Mouse (Mus musculus): ENCODE measurements around the gene Styk1. TPM values are rescaled to one million over a fixed set of nuclear protein-coding genes. Genes with fewer than 3 reads are reported as not detected.
"Not testable (repeated sequence)": the region's sequence is repeated elsewhere in the genome, so short reads cannot be mapped to it uniquely, and the experiment has no call there.

Gene Styk1
- polyA plus RNA-seq, 1 experiment from 2014 or later, result 0.40 TPM

DNA sequence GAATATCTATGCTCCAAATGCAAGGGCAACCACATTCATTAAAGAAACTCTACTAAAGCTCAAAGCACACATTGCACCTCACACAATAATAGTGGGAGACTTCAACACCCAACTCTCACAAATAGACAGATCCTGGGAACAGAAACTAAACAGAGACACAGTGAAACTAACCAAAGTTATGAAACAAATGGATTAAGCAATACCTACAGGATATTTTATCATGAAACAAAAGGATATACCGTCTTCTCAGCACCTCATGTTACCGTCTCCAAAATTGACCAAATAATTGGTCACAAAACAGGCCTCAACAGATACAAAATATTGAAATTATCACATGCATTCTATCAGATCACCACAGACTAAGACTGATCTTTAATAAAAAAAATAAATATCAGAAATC lies 75.2 kb downstream of the Styk1 start:
- H3K27ac ChIP-seq (ENCODE audit: poor library complexity, severe bottlenecking); H3K9me3 ChIP-seq (replicated peaks); H3K9ac ChIP-seq; ATAC-seq (ENCODE audit: insufficient number of reproducible peaks, low FRiP score); H3K4me3 ChIP-seq; H3K4me2 ChIP-seq; H3K4me1 ChIP-seq (replicated peaks); H3K27me3 ChIP-seq (replicated peaks): not testable (repeated sequence)
- peaks cover 26% of the 10 kb centered on the region for H3K36me3 ChIP-seq
- WGBS, result 88% methylated on average over 2 of the region's 2 CpGs

GRCm38 (mm10) chr6:131276659-131277058 lies 76.7 kb downstream of the Styk1 start:
- no peak overlapping the region for H3K4me2 ChIP-seq
- 75% methylated on average over 4 of the region's 4 CpGs for WGBS
- no peaks in the 10 kb centered on the region for H3K9me3 ChIP-seq (replicated peaks)
- H3K27me3 ChIP-seq (replicated peaks), result no peaks in the 10 kb centered on the region
- H3K27ac ChIP-seq (ENCODE audit: poor library complexity, severe bottlenecking), result no peak overlapping the region
- no peaks in the 10 kb centered on the region for H3K4me1 ChIP-seq (replicated peaks)
- H3K9ac ChIP-seq, result no peak overlapping the region
- H3K4me3 ChIP-seq, result no peak overlapping the region
- peaks cover 14% of the 10 kb centered on the region for H3K36me3 ChIP-seq
- ATAC-seq (ENCODE audit: insufficient number of reproducible peaks, low FRiP score), result no peak

GRCm38 (mm10) chr6:131272311-131272710 lies 81.1 kb downstream of the Styk1 start:
- Histone ChIP-seq H3K36me3 (0 out of 2 replicates have a peak, but pooled peaks cover 5% of the 10 kb centered on the region), H3K4me2 (no peak overlapping the region), H3K27me3 (replicated peaks) (no peaks in the 10 kb centered on the region), H3K4me1 (replicated peaks) (no peaks in the 10 kb centered on the region), H3K4me3 (no peak overlapping the region), H3K27ac (ENCODE audit: poor library complexity, severe bottlenecking) (no peak overlapping the region), H3K9ac (no peak overlapping the region), H3K9me3 (replicated peaks) (no peaks in the 10 kb centered on the region)
- WGBS, result 77% methylated on average over 1 of the region's 1 CpGs
- ATAC-seq (ENCODE audit: insufficient number of reproducible peaks, low FRiP score), result no peak

- 49% methylated on average over 1 of the region's 1 CpGs for WGBS
Measured at GRCm38 (mm10) chr6:131270312-131270711, 83.1 kb downstream of the Styk1 start.

DNA sequence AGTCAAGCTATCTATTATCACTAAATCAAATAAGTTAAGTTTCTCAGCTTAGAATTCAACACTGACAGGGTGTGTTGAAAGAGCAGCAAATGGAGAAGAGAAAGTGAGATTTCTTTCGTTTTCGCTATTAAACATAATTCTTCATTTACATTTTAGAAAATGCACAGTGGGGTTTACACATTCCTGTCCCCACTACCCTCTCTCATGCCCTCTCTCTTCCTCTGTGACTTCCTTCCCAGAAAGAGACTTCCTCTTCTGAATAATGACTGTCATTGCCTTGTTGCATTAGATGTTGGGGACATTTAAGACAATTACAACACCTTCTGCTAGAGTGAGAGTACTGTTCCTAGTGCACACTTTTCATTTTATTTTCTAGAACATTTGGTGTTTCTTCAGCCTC lies 83.8 kb downstream of the Styk1 start:
- H3K36me3 ChIP-seq, result no peaks in the 10 kb centered on the region
- H3K9me3 ChIP-seq (replicated peaks), result no peaks in the 10 kb centered on the region
- 83% methylated on average over 2 of the region's 2 CpGs for WGBS
- H3K4me2 ChIP-seq, result no peak overlapping the region
- H3K27me3 ChIP-seq (replicated peaks), result no peaks in the 10 kb centered on the region
- no peaks in the 10 kb centered on the region for H3K4me1 ChIP-seq (replicated peaks)
- no peak for ATAC-seq (ENCODE audit: insufficient number of reproducible peaks, low FRiP score)
- H3K4me3 ChIP-seq, result no peak overlapping the region
- no peak overlapping the region for H3K27ac ChIP-seq (ENCODE audit: poor library complexity, severe bottlenecking)
- no peak overlapping the region for H3K9ac ChIP-seq

More at GRCm38 (mm10) chr6:131270312-131270711, 83.1 kb downstream of the Styk1 start:
- Histone ChIP-seq H3K4me2 (no peak overlapping the region), H3K4me3 (no peak overlapping the region), H3K9ac (no peak overlapping the region), H3K9me3 (replicated peaks) (no peaks in the 10 kb centered on the region), H3K36me3 (no peaks in the 10 kb centered on the region), H3K27me3 (replicated peaks) (no peaks in the 10 kb centered on the region), H3K27ac (ENCODE audit: poor library complexity, severe bottlenecking) (no peak overlapping the region), H3K4me1 (replicated peaks) (no peaks in the 10 kb centered on the region)
- ATAC-seq (ENCODE audit: insufficient number of reproducible peaks, low FRiP score), result no peak

DNA sequence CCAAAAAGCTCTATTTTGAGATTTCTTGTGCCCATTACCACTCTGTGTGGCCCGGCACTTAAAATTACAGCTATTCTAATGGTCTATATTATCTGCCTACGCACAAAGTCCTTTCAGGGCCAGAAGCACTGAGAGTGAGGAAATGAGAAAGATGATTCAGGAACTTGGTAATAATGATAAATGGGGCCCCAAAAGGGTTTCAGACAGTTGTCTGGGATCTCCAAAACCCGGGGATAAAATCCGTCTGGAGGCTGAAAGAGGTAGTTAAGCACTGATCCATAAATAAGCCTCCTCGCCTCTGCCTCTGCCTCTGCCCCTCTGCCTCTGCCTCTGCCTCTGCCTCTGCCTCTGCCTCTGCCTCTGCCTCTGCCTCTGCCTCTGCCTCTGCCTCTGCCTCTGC lies 89.2 kb downstream of the Styk1 start:
- Histone ChIP-seq H3K27ac (ENCODE audit: poor library complexity, severe bottlenecking) (no peak overlapping the region), H3K4me3 (no peak overlapping the region), H3K9me3 (replicated peaks) (0 out of 2 replicates have a peak, but pooled peaks cover 7% of the 10 kb centered on the region), H3K9ac (no peak overlapping the region), H3K4me2 (no peak overlapping the region), H3K36me3 (no peaks in the 10 kb centered on the region), H3K27me3 (replicated peaks) (no peaks in the 10 kb centered on the region), H3K4me1 (replicated peaks) (no peaks in the 10 kb centered on the region)
- ATAC-seq (ENCODE audit: insufficient number of reproducible peaks, low FRiP score), result no peak
- WGBS, result 74% methylated on average over 5 of the region's 5 CpGs

- H3K27ac ChIP-seq (ENCODE audit: poor library complexity, severe bottlenecking), result no peak overlapping the region
- H3K36me3 ChIP-seq, result no peaks in the 10 kb centered on the region
- no peak for ATAC-seq (ENCODE audit: insufficient number of reproducible peaks, low FRiP score)
- no peaks in the 10 kb centered on the region for H3K4me1 ChIP-seq (replicated peaks)
- 58% methylated on average over 3 of the region's 3 CpGs for WGBS
- no peak overlapping the region for H3K9ac ChIP-seq
- H3K9me3 ChIP-seq (replicated peaks), result 0 out of 2 replicates have a peak, but pooled peaks cover 7% of the 10 kb centered on the region
- no peak overlapping the region for H3K4me3 ChIP-seq
- H3K4me2 ChIP-seq, result no peak overlapping the region
- H3K27me3 ChIP-seq (replicated peaks), result no peaks in the 10 kb centered on the region
Measured at GRCm38 (mm10) chr6:131262778-131263177, 90.6 kb downstream of the Styk1 start.

GRCm38 (mm10) chr6:131262009-131262408 lies 91.4 kb downstream of the Styk1 start:
- 75% methylated on average over 3 of the region's 3 CpGs for WGBS
- Histone ChIP-seq H3K36me3 (no peaks in the 10 kb centered on the region), H3K27ac (ENCODE audit: poor library complexity, severe bottlenecking) (no peak overlapping the region), H3K4me1 (replicated peaks) (no peaks in the 10 kb centered on the region), H3K9ac (no peak overlapping the region), H3K27me3 (replicated peaks) (no peaks in the 10 kb centered on the region), H3K4me3 (no peak overlapping the region), H3K4me2 (no peak overlapping the region), H3K9me3 (replicated peaks) (0 out of 2 replicates have a peak, but pooled peaks cover 7% of the 10 kb centered on the region)
- ATAC-seq (ENCODE audit: insufficient number of reproducible peaks, low FRiP score), result no peak

Other genes with a start within 250 kb of the Styk1 start
- not detected in 2 replicates for gene Klra2, start 106.2 kb downstream of the Styk1 start, polyA plus RNA-seq (2016; fragmentation: Nextera tagmentation; extraction: Ambion mirVana)
- gene Magohb, start 60.4 kb downstream of the Styk1 start, polyA plus RNA-seq (2016; fragmentation: Nextera tagmentation; extraction: Ambion mirVana), result 47.7 and 48.1 TPM in 2 replicates
- gene Ybx3, start 34.9 kb upstream of the Styk1 start, polyA plus RNA-seq (2016; fragmentation: Nextera tagmentation; extraction: Ambion mirVana), result 47.9 and 52.6 TPM in 2 replicates
- not detected in 2 replicates for gene 5430401F13Rik, start 132.8 kb upstream of the Styk1 start, polyA plus RNA-seq (2016; fragmentation: Nextera tagmentation; extraction: Ambion mirVana)
- gene Gm6619, start 132.8 kb upstream of the Styk1 start, polyA plus RNA-seq (2016; fragmentation: Nextera tagmentation; extraction: Ambion mirVana), result not detected in 2 replicates